Mouse (Mus musculus): Measurements from ENCODE around the gene Dpp9.

Dpp9 gene

DNA sequence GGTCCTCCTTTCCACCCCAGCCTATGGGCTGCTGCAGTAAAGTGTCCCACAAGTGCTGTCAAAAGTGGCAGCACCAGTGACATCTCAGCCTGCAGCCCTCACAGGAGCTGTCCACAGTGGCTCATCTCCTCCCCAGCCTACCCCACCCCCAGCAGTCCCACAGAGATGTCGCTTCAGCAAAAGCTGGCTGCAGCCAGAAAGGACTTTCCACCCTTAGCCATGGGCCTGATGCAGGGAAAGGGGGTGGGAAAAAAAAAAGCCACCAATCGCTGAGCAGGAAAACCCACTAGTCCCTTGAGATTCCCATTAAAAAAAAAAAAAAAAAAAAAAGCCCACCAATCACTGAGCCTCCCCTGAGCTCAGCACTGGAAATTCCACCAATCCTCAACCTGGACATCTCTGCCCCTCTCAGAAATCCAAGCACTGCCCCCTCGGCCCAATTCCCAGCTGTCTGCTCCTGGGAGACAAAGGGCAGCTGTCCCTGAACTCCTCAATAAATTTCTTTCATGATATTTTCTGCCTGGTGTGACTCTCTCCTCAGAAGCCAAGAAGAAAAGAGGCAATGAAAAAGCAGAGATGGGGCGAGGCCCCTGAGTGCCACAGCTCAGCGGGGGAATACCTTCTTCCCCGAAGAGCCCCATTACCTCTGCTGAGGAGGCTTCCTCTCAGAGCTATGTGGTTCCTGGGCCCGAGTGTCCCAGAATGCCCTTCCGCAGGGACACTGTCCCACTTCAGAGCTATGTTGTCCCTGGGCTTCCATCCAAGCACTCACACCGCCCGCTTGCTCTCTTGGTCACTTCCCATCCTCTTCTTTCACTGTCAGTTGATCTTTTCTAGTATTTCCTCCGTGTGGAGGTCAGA, 33.2 kb downstream of the Dpp9 start:
- in situ Hi-C loops (cut with MseI, MboI): no loop called here

DNA sequence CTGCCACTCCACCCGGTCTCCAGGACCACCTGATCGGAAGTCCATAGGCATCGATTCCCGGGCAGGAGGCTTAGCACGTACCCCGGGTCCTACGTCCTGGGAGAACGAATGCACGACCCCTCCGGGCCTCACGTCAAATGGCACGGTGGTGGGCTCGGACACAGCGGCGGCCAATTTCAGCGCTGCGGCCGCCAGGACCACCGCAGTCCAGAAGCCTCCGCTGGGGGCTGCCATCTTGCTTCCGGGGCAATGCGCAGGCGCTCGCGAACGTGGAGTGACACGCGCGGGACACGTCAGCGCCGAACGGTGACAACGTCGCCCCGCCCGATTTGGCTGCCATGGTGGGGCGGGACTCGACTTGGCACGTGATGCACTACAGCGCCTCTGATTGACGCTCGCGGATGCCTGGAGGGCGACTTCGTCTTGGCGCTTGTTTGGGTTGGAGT, 35.0 kb downstream of the Dpp9 start, which contains the start of gene Mydgf:
Mydgf (minus strand) TSS at position 263 of the 446 bp plus-strand sequence.
- in situ Hi-C loops (cut with MseI, MboI): no loop called here

- in situ Hi-C loops (cut with MseI, MboI): no loop called here
These were observed 35.6 kb downstream of the Dpp9 start for GRCm38 (mm10) chr17:56182975-56183657.

DNA sequence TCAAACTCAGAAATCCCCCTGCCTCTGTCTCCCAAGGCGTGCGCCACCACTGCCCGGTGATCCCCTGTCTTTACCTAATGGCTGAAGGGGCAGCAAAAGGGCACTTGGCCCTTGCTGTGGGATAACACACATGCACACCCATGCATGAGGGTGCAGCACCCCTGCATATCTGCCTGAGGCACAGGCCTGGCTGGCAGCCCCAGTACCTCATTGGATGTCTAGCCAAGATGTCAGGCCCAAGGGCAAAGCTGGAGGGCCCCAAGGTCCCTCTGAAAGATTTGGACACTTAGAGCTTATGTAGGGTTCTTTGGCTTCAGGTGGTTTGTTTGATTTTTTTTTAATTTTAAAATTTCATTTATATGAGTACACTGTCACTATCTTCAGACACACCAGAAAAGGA, 43.3 kb downstream of the Dpp9 start:
- in situ Hi-C loops (cut with MseI, MboI): no loop called here

GRCm38 (mm10) chr17:56173401-56174046, 45.2 kb downstream of the Dpp9 start:
- in situ Hi-C loops (cut with MseI, MboI): no loop called here

DNA sequence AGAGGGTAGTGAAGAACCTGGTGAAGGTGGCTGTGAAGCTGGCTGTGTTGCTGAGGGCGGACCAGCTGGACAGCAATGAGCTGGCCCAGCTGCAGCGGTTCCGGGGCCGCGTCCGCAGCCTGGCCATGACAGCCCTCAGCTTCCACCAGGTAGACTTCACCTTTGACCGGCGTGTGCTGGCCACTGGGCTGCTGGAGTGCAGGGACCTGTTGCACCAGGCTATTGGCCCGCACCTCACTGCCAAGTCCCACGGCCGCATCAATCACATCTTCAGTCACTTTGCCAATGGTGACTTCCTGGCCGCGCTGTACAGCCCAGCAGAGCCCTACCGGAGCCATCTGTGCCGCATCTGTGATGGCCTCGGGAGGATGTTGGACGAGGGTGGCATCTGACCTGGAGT, 46.8 kb downstream of the Dpp9 start:
- in situ Hi-C loops (cut with MseI, MboI): no loop called here

DNA sequence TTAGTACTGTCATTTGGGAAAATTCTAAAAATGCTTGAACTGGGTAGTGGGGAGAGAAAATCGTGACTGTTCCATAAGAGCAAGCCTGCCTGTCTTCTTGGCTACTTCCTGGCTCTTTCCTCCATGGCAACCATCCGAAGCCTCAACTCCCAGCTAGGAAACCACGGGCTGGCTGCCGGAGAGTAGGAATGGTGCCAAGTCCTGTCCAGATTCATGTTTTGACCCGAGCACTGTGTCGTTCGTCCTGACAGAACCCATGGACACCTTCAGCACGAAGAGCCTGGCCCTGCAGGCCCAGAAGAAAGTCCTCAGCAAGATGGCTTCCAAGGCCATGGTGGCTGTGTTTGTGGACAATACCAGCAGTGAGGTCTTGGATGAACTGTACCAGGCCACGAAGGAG, 47.2 kb downstream of the Dpp9 start:
- in situ Hi-C loops (cut with MseI, MboI): no loop called here

DNA sequence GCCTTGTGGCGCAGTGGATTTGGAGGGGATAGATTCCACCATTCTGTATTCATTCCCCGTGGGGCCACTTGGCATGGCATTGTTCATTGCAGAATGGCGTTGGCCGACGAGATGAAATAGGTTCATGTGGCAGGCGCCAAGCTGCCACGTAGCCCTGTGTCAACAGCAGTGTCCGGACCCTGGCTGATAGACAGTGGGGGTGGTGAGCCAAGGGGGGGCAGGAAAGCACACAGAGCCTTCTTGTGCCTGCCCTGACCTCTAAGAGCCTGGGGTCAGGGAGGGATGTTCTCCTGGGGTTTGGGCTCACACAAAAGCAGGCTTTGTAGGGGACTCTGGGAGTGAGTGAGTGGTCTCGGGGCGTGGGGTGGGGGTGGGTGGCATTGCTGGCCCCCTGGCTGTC, 48.1 kb downstream of the Dpp9 start:
- in situ Hi-C loops (cut with MseI, MboI): no loop called here

- in situ Hi-C loops (cut with MseI, MboI): no loop called here
These were observed 48.9 kb downstream of the Dpp9 start for GRCm38 (mm10) chr17:56169830-56170229.

- in situ Hi-C loops (cut with MseI, MboI): no loop called here
These were observed 53.0 kb downstream of the Dpp9 start for GRCm38 (mm10) chr17:56165671-56166070.

DNA sequence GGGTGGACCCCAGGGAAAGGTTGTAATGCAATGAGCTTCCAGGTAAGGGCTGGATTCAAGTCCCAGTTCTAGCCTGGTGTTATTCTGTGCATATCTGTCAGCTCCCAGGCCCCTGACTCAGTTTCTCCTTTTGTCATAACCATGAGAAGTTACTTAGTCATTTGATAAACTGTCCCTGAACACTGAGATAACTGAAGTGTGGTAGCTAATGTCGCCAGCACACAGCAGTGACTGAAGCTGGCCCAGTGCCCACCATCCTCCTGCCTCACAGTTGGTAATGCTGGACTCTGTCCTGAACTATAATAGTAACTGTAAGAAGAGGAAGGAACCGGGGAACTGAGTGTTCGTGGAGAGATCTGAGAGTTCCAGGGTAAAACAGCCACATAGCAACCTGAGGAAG, 54.2 kb downstream of the Dpp9 start:
- in situ Hi-C loops (cut with MseI, MboI): no loop called here

- in situ Hi-C loops (cut with MseI, MboI): no loop called here
These were observed 55.1 kb downstream of the Dpp9 start for GRCm38 (mm10) chr17:56163523-56164102.

DNA sequence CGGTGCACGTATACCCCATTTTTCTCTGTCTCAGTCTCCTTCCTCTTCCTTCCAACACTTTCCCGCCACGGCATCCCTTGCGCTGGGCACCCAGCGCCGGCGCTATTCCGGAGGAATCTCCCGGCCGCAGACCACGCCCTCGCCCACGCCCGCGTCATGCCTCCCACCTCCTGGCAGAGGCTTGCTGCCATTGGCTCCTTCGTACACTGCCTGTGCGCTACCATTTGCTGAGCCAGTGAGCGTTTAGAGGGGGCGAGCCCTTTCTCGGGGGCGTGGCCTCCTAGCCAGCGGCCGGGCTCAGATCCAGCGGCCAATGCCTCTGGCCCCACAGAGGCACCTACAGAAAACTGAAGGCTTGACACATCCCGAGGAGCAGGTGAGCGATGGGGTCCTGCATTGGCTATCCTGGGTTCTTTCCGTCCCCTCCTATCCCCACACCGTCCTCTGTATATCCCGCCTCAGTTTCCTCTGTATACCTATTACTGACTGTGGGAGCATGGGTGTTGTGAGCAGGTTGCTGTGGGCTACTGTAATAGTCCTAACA, 56.4 kb downstream of the Dpp9 start, which contains the start of gene Tnfaip8l1:
Tnfaip8l1 (plus strand) TSS at position 247 of the 544 bp plus-strand sequence.
- in situ Hi-C loops (cut with MseI, MboI): no loop called here

GRCm38 (mm10) chr17:56159729-56160128, 59.0 kb downstream of the Dpp9 start:
- in situ Hi-C loops (cut with MseI, MboI): no loop called here

DNA sequence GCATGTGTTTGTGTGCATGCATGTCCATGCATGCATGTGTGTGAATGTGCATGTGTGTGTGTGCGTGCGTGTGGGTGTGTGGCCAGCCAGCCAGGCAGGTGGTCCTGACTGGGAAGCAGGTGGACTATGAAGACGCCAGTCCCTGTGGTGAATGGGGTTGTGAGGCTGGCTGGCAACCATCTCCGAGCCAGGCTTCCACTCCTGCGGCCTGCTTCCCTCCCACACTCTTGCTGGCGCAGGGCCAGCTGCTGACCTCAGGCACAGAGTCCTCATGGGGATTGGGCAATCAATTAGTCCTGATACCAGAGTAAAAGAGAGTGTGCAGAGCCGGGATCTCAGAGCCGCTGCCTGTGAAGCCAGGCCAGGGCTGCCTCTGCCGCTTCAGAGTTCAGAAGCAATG, 65.1 kb downstream of the Dpp9 start:
- in situ Hi-C loops (cut with MseI, MboI): no loop called here

DNA sequence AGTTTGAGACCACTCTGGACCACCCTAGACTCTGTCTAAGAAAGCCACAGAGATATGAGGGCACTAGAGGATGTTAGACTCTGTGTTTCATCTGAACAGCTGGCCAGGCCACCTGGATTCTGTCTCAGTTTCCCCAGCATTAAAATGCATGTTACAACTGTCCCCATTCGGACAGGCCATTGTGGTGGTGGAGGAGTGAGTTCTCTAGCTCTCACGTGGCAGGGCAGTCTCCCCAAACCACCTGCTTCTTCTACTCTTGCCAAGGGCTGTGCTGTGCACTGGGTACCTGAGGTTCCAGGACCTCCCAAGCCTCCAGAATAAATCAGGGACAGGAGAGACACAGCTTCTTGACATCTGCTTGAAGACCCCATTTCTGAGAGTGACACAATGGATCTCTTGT, 68.8 kb downstream of the Dpp9 start:
- in situ Hi-C loops (cut with MseI, MboI): no loop called here

- in situ Hi-C loops (cut with MseI, MboI): no loop called here
These were observed 69.7 kb downstream of the Dpp9 start for GRCm38 (mm10) chr17:56148790-56149618.

- in situ Hi-C loops (cut with MseI, MboI): no loop called here
These were observed 70.4 kb downstream of the Dpp9 start for GRCm38 (mm10) chr17:56148280-56148679.

- in situ Hi-C loops (cut with MseI, MboI): no loop called here
These were observed 71.3 kb downstream of the Dpp9 start for GRCm38 (mm10) chr17:56147420-56147819.

DNA sequence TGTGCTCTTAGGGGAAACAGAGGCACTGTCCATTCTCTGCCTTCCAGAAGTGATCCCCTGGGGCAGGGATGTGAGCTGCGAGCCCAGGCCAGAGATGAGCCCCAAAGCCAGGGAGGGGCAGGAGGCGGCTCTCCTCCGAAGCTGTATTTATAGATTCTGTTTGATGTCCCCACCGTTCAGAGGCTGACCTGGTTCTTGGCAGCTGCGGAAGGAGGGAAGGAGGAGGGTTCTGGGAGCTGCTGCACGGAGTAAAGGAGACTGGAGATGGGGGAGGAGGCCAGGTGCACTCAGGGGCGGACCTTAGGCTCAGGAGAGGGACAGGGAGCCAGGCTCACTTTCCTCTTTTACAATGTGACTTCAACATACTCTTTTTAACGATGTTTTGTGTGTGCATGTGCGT, 72.6 kb downstream of the Dpp9 start:
- in situ Hi-C loops (cut with MseI, MboI): no loop called here

- in situ Hi-C loops (cut with MseI, MboI): no loop called here
These were observed 74.2 kb downstream of the Dpp9 start for GRCm38 (mm10) chr17:56144546-56144945.

All from mouse trophoblast stem cell (cell line).